Mouse (Mus musculus) embryo, embryonic 10.5 days (tissue): Measurements from ENCODE around the gene Arhgdib.

Experiments
- DNase-seq: peaks from one replicate; pipeline ENCODE4 v3.0.0-alpha.2; 2015; ENCODE audit warnings: low spot score

The Arhgdib gene

GRCm38 (mm10) chr6:136950171-136950570 is 8.5 kb upstream of the Arhgdib start:
- DNase-seq: no peak

GRCm38 (mm10) chr6:136947716-136948115 is 6.0 kb upstream of the Arhgdib start:
- DNase-seq: no peak

- peak; percentile 31 for DNase-seq
Observed at GRCm38 (mm10) chr6:136946943-136947342, 5.2 kb upstream of the Arhgdib start.

GRCm38 (mm10) chr6:136946241-136946640 is 4.5 kb upstream of the Arhgdib start:
- no peak for DNase-seq

GRCm38 (mm10) chr6:136944511-136944910 is 2.8 kb upstream of the Arhgdib start:
- no peak for DNase-seq

GRCm38 (mm10) chr6:136943392-136943791 is 1.7 kb upstream of the Arhgdib start:
- DNase-seq: no peak

DNA sequence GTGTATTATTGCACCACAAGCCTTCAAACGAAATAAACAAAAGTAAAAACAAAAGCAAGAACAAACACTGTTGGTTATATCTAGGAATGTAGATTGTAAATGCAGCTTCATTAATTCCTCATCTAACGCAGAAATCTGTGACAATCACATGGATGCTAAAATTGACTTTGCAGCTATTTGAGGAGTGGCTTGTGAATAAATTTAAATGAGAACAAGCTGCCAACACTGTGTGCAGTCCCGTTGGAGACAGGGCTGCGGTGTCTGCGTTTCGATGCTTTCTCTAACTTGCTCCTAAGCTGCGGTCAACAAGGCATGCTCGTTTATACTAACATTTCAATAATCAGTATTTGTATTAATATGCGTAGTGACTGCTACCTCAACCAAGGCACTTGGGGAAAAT is 581 bp upstream of the Arhgdib start:
- DNase-seq: no peak

GRCm38 (mm10) chr6:136940188-136940960 is 1.3 kb downstream of the Arhgdib start:
- DNase-seq: no peak

GRCm38 (mm10) chr6:136939326-136940187 is 2.1 kb downstream of the Arhgdib start:
- DNase-seq: no peak

GRCm38 (mm10) chr6:136938331-136939126 is 3.2 kb downstream of the Arhgdib start:
- DNase-seq: no peak

GRCm38 (mm10) chr6:136937117-136937516 is 4.6 kb downstream of the Arhgdib start:
- DNase-seq: no peak

- no peak for DNase-seq
Observed at GRCm38 (mm10) chr6:136936361-136936760, 5.3 kb downstream of the Arhgdib start.

DNA sequence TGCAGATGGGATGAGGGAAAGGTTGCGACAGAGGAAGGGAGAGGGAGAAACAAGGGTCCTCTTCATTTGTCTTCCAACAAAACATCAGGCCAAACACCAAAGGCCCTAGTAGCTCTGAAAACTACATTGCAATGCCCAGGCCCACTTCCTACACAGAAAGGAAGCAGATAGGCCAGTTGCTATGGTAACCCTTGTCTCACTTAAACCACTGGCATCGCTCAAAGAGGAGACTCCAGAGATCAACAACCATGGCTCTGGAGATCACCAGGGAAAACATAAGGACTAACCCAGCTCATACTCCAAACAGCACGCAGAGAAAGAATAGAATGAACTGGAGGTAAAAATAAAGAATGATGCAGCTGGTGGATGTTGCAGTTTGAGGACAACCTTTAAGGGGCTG is 6.5 kb downstream of the Arhgdib start:
- no peak for DNase-seq

DNA sequence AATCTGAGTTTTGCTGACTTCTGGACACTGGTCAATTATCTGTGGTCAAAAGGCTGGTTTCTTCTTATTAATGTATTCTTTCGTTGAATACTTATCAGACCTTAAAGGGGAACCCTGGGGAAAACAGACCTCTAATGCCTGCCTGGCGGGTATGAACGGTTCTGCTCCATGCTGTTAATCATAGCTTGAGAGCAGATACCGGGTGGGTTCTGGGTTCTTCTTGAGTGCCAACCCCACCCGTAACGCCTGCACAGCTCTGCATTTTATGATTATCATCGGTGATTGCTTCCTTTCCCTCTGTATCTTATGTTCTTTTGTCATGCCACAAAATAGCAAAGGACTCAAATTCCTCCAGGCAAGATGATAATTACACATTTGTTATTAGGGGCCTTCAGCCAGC is 7.6 kb downstream of the Arhgdib start:
- no peak for DNase-seq

GRCm38 (mm10) chr6:136931246-136931645 is 10.5 kb downstream of the Arhgdib start:
- no peak for DNase-seq

DNA sequence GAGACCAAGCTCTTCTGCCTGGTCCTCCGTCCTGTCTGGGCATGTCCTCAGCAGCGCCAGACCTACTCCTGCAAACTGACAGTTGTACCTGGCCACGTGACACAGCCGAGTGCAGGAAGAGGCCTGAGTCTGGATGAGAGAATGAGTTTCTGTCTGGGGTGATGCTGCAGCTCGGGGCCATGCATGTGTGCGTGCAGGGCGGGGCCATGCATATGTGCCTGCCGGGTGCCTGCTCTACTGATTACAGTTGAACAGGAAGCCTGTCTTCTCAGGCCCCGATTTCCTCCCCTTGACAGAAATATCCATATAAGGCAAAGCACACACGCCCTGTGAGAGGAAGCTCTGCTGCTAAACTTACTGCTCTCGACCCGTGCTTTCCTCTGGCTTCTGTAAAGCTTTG is 11.0 kb downstream of the Arhgdib start:
- DNase-seq: peak; percentile 71

DNA sequence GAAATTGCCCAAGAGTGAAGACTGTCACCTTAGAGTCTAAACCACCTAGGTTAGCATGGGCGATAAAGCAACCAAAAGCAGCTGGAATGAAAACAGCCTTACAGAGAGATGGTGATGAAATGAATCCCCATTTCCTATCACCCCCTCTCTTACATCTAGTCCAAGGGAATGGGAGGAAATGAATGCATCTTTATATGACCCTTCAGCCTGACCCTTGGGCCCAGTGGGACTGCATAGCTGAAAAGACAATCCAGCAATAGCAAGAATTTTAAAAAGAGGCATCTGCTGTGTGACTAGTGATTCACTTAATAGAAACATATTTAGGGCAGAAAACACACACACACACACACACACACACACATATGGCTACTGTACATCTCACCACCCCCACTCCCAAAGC is 14.1 kb downstream of the Arhgdib start:
- DNase-seq: no peak

DNA sequence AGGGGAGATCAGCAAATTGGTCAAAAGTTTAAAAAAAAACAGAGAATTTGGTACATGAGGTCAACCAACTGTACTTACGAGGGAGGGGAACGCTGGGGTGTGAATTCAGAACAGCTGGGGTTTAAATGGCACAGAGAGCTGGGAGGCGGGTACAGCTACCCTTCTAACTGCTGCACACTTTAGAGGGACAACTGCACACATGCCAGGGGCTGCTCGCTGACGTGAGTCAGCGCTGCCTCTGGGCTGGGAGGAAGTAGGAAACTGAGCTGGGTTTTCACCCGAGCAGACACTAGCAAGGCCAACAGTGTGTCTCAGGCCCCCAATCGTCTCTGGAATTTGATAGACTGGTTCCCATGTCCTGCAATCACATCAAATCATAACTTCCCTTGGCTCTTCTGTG is 16.6 kb downstream of the Arhgdib start:
- DNase-seq: no peak

DNA sequence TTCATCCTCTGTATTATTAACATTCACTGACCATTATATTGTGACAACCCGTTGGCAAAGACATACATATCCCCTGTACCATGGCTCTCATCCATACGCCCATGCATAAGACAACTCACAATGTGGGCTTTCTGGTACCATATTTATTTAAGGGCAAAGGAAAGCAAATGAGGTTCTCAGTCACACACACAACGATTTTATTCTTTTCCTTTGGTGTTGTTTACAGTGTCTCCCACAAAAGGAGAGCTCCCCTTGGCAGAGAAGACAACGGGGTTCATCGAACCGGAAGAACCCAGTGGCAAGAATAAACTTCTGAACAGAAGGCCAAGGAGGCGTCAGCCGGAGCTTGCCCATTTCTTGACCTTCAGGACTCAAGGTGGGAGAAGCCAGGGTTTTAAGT is 18.2 kb downstream of the Arhgdib start, which contains the start of gene Pde6h:
Gene Pde6h, plus strand, starts transcription at position 301 of the 400 bp plus-strand sequence.
- DNase-seq: no peak

DNA sequence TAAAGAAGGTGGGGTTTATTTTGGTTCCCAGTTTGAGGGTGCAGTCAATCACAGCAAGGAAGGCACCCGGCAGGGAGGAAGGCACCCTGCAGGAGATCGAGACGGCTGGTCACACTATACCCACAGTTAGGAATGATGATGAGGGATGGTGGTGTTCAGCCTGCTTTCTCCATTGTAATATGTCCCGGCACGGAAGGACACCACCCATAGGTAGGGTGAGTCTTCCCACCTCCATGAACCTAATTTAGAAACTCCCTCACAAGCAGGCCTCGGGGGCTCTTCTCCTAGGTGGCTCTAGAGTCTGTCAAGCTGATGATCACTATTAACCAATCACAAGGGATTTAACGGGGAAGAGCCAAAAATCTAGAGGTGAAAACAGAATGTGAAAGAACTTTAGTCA is 18.8 kb downstream of the Arhgdib start:
- DNase-seq: no peak

GRCm38 (mm10) chr6:136922080-136922479 is 19.6 kb downstream of the Arhgdib start, which contains the start of gene Erp27:
Gene Erp27 (minus strand): TSS chr6:136922180.
- no peak for DNase-seq

- DNase-seq: no peak
Observed at GRCm38 (mm10) chr6:136921601-136922000, 20.1 kb downstream of the Arhgdib start.
